Mouse (Mus musculus) G1E (cell line): ENCODE measurements at regions not wholly inside any gene's neighbourhood (a gene's known extent, or its start where the extent isn't known, plus 50 kb on each side); places are given as distances from the start of the nearest gene placed in this dataset.

Experiments
- CTCF ChIP-seq: IDR thresholded peaks from 2 replicates; pipeline ENCODE4 v1.5.1; 2012; ENCODE audit warnings: low read depth, low read length, inconsistent platforms, mixed read lengths
- TAL1 ChIP-seq: conservative IDR thresholded peaks from 2 replicates; pipeline ENCODE4 v1.6.1; 2012; ENCODE audit warnings: low read depth, low read length, inconsistent platforms, mixed read lengths

DNA sequence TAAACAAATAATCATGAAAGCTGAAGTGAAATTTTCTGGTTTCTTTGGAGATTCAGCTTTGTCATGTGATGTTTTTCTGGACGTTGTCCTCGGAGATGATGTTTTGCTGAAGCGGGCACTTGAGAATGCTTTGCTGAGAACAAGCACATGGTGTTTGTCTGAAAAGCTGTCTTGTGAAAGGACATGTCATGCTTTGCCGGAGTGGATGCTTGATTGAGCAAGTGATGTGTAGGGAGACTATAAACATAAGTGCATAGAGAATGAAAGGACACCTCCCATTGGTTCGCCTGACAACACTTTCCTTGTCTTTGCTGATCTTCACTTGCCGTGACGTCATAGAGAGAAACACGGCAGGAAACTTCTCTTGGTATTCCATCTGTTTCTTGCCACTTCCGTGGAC is 318.9 kb downstream of the Fam84b start:
- TF ChIP-seq CTCF: no peak
- no peak for TF ChIP-seq TAL1
